Mouse (Mus musculus) adrenal gland (tissue): ENCODE results near the gene Tsc2.

ENCODE experiments used
- intact Hi-C: fragments of 180-260 bp; cut with DNase I; formaldehyde crosslinking; loops from one replicate; pipeline ENCODE4 v1.15.1; 2025

Tsc2 gene

DNA sequence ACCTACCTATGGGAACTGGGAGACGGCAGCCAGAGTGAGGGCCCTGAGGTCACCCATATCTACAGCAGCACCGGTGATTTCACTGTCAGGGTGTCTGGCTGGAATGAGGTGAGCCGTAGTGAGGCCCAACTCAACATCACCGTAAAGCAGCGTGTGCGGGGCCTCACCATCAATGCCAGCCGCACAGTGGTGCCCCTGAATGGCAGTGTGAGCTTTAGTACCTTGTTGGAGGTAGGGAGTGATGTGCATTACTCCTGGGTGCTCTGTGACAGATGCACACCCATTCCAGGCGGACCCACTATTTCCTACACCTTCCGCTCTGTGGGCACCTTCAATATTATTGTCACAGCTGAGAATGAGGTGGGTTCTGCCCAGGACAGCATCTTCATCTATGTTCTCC is 58.6 kb downstream of the Tsc2 start:
- intact Hi-C loops: no loop called here

DNA sequence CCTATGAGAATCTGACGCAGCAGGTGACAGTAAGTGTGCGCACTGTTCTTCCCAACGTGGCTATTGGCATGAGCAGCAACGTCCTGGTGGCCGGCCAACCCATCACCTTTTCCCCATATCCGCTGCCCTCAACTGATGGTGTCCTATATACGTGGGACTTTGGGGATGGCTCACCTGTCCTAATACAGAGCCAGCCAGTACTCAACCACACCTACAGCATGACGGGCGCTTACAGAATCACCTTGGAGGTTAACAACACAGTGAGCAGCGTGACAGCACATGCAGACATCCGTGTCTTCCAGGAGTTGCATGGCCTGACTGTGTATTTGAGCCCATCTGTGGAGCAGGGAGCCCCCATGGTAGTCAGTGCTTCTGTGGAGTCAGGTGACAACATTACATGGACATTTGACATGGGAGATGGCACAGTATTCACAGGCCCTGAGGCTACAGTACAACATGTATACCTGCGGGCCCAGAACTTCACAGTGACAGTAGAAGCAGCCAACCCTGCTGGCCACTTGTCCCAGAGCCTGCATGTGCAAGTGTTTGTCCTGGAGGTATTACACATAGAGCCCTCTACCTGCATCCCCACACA is 59.7 kb downstream of the Tsc2 start:
- intact Hi-C loops: no loop called here

DNA sequence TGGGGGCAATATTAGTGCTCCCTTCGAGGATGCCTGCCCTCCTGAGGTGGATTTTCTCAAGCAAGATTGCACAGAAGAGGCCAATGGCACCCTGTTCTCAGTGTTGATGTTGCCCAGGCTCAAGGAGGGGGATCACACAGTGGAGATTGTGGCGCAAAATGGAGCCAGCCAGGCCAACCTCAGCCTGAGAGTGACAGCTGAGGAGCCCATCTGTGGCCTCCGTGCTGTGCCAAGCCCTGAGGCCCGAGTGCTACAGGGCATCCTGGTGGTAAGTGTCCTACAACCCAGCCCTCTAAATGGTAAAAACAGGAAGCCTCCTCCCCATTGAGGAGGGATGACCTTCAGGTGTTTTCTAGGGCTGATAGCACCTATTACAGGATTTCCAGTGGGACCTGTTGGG is 62.6 kb downstream of the Tsc2 start:
- intact Hi-C loops: no loop called here

DNA sequence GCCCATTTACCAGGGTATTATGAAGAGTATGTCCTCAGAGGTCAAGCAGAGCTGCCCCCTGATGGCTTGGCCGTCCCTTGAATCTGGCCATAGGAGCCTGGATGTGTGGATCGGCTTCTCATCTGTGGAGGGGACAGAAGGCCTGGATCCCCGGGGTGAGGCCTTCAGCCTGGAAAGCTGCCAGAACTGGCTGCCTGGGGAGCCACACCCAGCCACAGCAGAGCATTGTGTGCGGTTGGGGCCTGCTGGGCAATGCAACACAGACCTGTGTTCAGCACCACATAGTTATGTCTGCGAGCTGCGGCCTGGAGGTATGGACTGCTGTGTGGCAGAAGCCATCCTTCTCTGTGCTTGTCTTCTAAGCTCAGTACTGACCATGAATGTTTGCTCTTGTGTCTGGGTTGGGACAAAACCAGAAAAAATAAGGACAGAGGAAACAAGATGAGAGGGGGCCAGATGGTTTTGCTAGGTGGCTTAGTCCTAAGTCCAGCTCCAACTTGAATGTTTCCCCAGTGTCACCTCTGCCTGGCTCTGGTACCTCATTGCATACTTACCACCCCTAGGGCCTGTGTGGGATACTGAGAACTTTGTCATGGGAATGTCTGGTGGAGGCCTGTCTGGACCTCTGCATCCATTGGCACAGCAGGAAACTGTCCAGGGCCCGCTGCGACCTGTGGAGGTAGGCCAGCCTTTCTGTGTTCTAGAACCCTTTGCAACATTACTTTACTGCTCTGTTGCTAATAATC is 65.2 kb downstream of the Tsc2 start:
- intact Hi-C loops: no loop called here

DNA sequence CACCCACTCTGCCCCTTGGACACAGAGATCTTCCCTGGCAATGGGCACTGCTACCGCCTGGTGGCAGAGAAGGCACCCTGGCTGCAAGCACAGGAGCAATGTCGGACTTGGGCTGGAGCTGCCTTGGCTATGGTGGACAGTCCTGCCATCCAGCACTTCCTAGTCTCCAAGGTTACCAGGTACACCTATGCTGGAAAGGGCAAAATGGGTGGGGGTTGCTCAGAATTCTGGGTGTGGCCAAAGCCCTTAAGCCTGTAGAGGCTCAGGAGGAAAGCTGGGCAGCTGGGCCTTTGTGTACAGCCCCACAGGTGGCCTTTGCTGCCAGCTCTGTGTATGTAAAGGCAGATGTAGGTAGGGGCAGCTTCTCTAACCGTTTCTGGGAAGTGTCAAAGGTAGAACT is 66.6 kb downstream of the Tsc2 start:
- intact Hi-C loops: no loop called here

DNA sequence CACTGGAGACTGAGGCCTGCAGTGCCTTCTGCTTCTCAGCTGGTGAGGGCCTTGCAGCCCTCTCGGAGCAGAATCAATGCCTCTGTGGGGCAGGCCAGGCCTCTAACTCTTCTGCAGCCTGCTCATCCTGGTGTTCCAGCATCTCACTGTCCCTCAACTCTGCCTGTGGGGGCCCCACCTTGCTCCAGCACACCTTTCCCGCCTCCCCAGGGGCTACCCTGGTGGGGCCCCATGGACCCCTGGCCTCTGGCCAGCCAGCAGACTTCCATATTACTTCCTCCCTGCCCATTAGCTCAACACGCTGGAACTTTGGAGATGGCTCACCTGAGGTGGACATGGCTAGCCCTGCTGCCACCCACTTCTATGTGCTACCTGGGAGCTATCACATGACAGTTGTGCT is 67.3 kb downstream of the Tsc2 start:
- intact Hi-C loops: no loop called here

DNA sequence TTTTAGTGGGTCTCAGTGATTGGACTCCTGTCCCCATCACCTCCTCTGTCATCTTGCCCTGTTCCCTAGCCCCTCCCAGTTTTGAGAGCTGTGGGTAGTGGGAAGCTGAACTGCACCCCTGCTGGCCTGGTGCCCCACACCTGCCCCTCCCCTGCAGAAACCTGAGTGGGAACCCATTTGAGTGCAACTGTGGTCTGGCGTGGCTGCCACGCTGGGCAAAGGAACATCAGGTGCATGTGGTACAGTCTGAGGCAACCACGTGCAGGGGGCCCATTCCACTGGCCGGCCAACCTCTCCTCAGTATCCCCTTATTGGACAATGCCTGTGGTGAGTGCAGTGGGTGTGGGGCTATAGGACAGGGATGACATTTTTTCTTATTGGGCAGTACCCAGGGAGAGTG is 68.0 kb downstream of the Tsc2 start:
- intact Hi-C loops: no loop called here

DNA sequence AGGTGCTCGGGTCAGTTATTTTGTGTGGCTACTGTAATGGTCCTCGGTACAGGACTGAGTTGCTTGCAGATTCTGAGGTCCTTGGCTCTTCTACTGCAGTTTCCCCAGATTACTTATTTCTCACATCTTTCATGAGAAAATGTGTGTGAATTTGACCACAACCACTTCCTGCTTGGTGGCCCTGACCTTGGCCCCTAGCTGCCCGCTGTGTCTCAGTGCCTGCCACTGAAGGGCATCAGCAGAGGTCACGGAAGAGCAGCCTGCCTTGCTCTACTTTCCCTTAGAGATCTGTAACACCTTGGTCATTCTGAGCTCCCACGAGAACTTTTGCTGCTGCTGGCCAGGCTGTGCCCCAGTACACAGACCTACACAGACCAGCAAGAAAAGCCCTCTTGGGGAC is 68.8 kb downstream of the Tsc2 start:
- intact Hi-C loops: no loop called here

DNA sequence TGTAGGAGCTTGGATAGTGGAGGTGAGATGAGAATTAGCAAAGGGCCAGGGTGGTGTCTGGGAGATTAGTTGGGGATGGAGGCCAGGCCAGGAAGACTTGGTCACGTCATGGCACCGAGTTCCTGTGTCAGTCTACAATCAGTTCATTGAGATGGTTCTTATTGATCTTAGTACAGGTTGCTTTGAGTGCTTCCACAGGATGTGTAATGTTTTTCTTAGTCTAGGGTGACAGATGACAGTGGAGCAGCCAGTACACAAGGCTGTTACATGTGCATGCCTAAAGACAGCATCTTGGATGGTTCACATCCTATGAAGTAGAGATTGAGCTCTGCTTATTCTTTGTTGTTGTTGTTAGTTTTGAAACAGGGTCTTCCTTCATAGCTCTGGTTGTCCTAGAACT is 70.8 kb downstream of the Tsc2 start:
- intact Hi-C loops: no loop called here

DNA sequence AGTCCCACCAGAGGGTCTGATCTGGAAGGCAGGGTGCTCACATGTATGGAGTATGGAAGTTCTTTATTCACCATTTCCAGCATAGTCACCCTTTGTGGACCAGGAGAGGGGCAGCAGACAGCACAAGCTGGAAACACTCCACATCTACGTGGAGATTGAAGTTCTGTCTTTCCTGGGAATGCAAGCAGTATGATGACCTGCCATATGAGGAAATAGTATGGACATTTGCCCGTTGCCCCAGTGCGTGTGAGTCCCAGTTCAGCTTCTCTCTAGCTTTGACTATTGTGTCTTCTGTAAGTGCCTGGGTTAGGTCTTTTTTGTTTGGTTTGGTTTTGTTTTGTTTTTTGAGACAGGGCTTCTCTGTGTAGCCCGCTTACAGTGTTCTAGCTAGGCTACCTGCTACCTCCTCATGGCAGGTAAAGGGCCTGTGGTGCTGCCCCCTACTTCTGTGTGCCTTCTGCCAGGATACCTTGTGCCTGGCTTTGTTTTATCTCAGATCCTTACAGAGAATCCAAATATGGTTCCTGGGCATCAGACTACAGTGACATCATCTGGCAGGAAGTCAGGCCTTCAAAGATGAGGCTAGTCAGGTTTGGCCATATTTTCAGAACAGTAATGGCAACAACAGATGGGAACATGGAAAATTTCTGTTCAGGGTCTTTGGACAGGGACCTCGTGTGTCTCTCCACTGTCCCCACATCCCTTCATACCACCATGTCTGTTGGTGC is 72.0 kb downstream of the Tsc2 start:
- intact Hi-C loops: no loop called here

DNA sequence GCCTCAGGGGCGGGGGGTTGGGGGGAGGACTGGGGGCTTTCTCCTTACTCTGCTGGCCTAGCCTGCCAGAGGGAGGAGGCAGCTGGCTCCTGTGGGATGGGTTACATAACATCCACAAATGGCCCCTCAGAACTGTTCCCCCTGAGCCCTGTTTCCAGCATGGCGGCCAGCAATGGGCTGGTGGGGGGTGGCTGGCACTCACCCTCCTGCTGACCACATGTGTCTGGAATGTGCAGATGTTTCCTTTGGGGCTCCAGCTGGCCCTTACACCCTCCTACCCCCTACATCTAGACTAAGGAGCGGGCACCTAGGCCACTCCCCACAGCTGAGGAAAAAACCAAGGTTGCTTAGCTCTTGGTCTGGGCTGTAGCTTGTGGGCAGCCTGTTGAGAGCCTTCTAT is 73.3 kb downstream of the Tsc2 start:
- intact Hi-C loops: no loop called here

DNA sequence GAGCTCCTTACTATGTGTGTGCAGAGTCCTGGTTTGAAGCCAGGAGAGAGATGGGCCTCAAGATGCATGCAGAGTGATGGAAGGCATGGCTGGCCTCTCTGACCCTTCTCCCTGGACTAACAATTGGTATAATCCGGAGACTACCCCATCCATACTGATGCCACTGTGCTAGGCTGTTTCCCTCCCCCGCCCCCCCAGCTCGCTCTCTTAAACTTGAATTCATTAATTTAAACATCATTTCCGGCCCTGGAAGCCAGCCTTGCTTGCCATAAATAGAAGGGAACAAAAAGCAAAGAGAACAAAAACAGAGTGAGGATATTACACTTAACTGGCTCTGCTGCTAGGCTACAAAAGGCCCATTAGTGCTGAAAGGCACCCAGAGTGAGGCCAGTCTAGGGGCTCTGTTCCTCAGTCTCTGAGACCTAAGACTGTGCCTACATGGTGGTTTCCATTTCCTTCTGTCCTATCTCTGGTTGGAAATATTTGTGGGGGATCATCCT is 73.8 kb downstream of the Tsc2 start:
- intact Hi-C loops: no loop called here

DNA sequence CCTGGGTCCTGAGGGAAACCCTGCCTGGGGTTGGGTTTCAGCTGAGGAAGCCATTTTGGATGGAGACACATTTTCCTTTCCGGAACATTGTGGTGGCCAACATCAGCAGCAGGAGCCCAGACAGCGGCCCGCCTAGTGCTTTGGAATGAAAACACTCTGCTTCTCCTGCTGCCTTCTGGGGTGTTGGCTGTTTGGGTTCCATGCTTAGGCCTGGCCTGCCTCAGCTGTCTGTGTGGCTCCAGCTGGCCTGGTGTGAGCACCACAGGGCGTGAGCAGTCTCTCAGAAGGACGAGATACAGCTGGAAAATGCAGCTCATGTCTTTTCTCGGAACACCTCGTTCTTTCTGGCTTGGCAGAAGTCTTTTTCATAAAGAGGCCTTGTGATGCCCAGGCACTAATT is 75.3 kb downstream of the Tsc2 start:
- intact Hi-C loops: no loop called here

DNA sequence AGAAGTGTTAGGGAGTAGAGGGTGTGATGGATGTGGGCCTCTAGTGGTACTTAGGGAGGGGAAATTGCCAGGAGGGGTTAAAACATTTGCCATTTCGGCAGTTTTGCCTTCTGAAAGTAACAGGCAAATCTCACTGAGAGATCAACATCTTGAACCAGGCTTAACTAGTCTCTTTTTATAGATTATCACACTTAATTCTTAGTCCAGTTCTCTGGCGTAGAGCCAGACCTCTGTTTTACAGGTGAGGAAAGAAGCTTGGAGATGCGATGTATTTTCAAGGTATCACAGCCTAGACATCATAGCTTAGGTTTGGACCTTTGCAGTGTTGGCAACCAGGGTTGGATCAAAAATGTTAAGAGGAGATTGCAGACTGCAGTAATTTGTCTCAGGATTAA is 81.4 kb downstream of the Tsc2 start:
- intact Hi-C loops: loop anchor here (5.0 kb wide), 1 partner anchor 101 kb away; the partner anchor contains the start of gene Slc9a3r2

DNA sequence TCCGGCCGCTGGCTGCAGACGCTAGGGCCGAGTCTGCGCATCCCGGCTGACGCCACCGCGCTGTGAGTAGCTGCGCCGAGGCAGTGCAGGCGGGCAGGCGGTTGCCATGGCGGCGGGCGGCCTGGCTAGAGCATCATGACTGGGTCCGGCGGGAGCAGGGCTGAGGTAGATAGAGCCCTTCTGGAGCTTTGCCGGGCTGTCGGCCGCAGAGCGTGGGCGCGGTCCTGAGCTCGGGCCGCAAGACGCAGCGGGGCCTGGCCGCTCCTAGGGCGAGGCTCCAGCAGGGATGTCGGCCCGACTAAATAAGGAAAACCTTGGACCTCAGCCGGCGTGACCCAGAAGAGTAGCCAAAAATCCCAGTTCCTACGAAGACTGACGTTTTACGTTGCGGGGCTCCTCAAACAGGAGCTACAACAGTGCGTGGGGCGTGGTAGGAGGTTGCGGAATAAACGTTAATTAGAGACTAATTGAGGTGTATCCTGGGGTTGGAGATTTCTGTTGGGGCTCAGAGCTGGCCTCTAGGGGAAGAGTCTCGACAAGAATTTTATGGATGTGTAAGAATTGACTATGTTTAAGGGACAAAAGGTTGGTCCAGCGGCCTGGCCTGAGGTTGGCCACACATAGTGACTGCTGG is 81.9 kb downstream of the Tsc2 start:
- intact Hi-C loops: loop anchor here (5.0 kb wide), 1 partner anchor 102 kb away; the partner anchor contains the start of gene Slc9a3r2

DNA sequence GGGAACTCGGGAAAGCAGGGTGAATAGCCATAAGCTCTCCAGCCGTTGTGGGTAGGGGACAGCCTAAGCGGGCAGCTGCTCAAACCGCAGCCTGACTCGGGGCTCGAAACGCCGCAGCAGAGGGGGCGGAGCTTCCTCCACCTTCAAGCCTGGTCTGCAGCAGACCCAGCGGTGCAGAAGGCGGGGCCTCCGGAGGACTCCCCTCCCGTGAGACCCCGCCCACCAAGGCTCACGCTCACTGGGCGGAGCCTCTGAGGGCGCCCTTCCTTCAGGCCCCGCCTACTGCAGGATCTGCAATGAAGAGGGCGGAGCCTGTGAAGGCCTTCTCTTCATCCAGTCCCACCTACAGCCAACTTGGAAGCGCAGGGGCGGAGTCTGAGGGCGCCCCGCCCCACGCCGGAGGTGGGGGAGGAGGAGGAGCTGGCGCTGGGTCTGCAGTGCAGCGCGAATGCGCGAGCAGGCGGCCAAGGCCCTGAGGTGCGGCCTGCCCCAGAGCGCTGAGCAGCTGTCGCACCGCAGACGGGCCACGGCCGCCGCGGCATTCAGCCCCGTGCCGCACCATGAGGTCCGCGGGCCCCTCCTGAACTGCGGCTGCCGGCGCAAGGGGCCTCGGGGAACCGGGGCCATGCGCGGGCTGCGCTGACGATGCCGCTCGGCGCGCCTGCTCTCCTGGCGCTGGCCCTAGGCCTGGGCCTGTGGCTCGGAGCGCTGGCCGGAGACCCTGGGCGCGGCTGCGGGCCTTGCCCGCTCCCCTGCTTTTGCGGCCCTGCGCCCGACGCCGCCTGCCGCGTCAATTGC is 82.6 kb downstream of the Tsc2 start, which contains the start of gene Pkd1:
TSS of gene Pkd1 (plus strand) at position 217 of the 798 bp plus-strand sequence.
- intact Hi-C loops: loop anchor here (5.0 kb wide), 1 partner anchor 102 kb away; the partner anchor contains the start of gene Slc9a3r2

DNA sequence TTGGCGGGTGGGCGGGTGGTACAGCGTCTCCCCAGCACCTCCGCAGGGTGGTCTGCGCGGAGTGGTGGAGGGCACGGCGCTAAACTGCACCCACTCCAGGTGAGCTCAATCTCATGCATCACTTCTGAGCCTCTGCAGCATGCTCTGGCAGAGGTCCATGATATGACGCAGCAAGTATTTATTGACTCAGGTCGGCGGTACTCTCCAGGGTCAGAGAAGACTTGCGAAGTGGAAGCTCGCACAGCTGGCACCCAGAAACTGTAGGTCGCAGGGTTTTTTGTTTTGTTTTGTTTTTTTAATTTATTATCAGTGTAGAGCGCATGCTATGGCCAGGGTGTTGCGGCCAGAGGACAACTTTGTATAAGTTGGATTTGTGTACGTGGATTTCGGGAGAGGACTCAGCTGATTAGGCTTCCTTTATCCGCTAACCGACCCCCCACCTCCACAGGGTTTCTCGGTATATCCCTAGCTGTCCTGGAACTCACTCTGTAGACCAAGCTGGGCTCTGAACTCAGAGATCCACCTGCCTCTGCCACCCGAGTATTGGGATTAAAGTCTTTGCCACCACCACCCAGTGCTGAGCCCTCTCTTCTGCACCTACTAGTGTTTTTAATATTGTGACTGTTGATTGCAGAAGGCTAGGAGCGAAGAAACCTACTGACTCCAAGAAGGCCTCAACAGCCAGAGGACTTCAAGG is 83.4 kb downstream of the Tsc2 start:
- intact Hi-C loops: no loop called here

DNA sequence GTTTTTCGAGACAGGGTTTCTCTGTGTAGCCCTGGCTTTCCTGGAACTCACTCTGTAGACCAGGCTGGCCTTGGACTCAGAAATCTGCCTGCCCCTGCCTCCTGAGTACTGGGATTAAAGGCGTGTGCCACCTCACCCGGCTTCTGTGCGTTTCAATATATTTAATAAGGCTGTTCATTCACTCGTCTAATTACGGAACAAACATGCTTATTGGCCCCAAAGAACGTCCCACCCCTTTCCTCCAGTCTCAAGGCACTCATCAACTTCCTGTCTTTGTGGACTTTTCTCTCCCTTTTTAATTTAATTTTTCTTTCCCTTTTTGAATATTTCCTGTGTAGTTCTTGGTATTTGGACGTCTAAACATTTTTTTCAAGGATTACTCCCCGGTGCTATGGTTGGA is 84.0 kb downstream of the Tsc2 start:
- intact Hi-C loops: no loop called here

DNA sequence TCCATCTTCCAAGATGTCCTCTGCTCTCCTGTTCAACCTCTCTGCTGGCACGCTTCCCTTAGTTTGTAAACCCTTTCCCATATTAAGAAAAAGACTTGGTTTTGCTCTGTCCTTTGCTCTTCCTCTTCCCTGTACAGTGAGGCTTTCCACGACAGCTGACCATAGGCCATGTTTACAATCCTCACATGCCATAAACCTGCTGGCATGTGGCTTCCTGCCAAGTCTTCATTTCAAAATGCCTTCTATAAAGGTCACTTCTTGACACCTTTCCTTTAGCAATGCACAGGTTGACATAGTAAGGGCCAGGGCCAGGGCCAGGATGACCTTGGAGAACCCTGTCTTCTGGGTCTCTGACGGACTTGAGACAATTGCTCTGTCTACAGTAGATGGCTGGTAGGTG is 86.2 kb downstream of the Tsc2 start:
- intact Hi-C loops: no loop called here
